Mouse (Mus musculus) limb, embryonic 11.5 days (tissue): ENCODE results near the gene Gfer. TPM values are rescaled to one million over a fixed set of nuclear protein-coding genes. Genes with fewer than 3 reads are reported as not detected.

Experiments
- ATAC-seq: fragments of 200-750 bp; cut with Nextera tagmentation; 2 replicates; pipeline ENCODE4 v1.8.0; 2017; ENCODE audit warnings: low read depth; ENCODE audit not compliant: insufficient number of reproducible peaks, low FRiP score, low TSS enrichment
- DNase-seq: peaks from one replicate; pipeline ENCODE4 v3.0.0-alpha.2; 2015; ENCODE audit warnings: low spot score
- H3K27ac ChIP-seq: fragments of 300-500 bp; sonication (generic); replicated peaks from 2 replicates; pipeline ENCODE4 v1.5.1; 2014; ENCODE audit warnings: low read depth, mild to moderate bottlenecking, low read length
- H3K27me3 ChIP-seq: fragments of 300-500 bp; sonication (generic); 2 replicates; pipeline ENCODE4 v1.6.1; 2014; ENCODE audit warnings: mild to moderate bottlenecking, low read length, mixed read lengths; ENCODE audit not compliant: control insufficient read depth, insufficient read depth
- H3K36me3 ChIP-seq: fragments of 300-500 bp; sonication (generic); 2 replicates; pipeline ENCODE4 v1.6.1; 2014; ENCODE audit warnings: mild to moderate bottlenecking, low read length, moderate library complexity, mixed read lengths; ENCODE audit not compliant: control insufficient read depth, insufficient read depth
- H3K4me1 ChIP-seq: fragments of 300-500 bp; sonication (generic); 2 replicates; pipeline ENCODE4 v1.6.1; 2014; ENCODE audit warnings: low read length, mixed read lengths; ENCODE audit not compliant: control insufficient read depth, insufficient read depth
- H3K4me2 ChIP-seq: fragments of 300-500 bp; sonication (generic); 2 replicates; pipeline ENCODE4 v1.6.1; 2014; ENCODE audit warnings: low read depth, mild to moderate bottlenecking, moderate library complexity; ENCODE audit not compliant: severe bottlenecking
- H3K4me3 ChIP-seq: fragments of 300-500 bp; sonication (generic); 2 replicates; pipeline ENCODE4 v1.5.1; 2014; ENCODE audit warnings: low read depth, low read length
- H3K9ac ChIP-seq: fragments of 300-500 bp; sonication (generic); 2 replicates; pipeline ENCODE4 v1.6.1; 2014; ENCODE audit warnings: mild to moderate bottlenecking, low read length
- H3K9me3 ChIP-seq: fragments of 300-500 bp; sonication (generic); 2 replicates; pipeline ENCODE4 v1.6.1; 2016; ENCODE audit warnings: low read length; ENCODE audit not compliant: control insufficient read depth
- WGBS: fragments of 180-500 bp; shearing (Covaris S2); extraction: QIAGEN DNeasy Blood & Tissue Kit; methylation state at CpG from one replicate; pipeline ENCODE4 v1.1.7; 2014; 5-methylcytosine and 5-hydroxymethylcytosine counted together
- polyA plus RNA-seq: library from polyadenylated mRNA; unstranded; fragments of >200 nt; fragmentation: Nextera tagmentation; extraction: Ambion mirVana; gene quantifications from 2 replicates; pipeline ENCODE4 v1.2.1, GENCODE M21; 2014

Gene Gfer
- polyA plus RNA-seq, 1 experiment from 2014 or later, result 53.0 TPM

DNA sequence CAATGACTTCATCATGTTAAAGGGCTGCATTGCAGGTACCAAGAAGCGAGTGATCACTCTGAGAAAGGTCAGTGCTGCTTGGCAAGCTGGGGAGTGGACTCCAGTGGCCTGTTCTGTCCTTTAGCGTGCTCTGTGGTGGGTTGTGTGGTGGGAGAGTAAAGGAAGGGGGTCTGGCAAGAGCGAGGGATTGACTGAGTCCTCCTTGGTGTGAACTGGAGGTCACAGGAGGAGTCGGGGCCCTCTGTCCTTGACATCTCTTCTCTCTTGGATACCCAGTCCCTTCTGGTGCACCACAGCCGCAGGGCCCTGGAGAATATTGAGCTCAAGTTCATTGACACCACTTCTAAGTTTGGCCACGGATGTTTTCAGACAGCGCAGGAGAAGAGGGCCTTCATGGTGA lies 39.5 kb upstream of the Gfer start:
- Histone ChIP-seq H3K4me2 (no peak overlapping the region; the same call in 1 of the 2 replicates), H3K9ac (no peak overlapping the region), H3K9me3 (no peaks in the 10 kb centered on the region), H3K27ac (no peak overlapping the region), H3K27me3 (no peaks in the 10 kb centered on the region), H3K4me3 (no peak overlapping the region; the same call in 1 of the 2 replicates), H3K4me1 (peaks cover 9% of the 10 kb centered on the region; the same call in 1 of the 2 replicates), H3K36me3 (no peaks in the 10 kb centered on the region; the same call in 1 of the 2 replicates)
- 86% methylated on average over 7 of the region's 7 CpGs for WGBS
- ATAC-seq (no peak), DNase-seq (no peak)

DNA sequence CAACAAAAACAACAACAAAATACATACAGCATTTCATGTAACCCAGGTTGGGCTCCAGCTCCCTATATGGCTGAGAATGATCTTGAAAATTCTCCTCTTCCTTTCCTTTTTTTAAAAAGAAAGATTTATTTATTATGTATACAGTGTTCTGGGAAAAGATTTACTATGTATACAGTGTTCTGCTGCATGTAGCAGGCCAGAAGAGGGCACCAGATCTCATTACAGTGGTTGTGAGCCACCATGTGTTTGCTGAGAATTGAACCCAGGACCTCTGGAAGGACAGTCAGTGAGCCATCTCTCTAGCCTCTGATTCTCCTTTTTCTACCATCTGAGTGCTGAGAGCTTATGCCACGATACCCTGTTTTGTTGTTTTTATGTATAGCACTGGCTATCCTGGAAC lies 38.6 kb upstream of the Gfer start:
- ATAC-seq (no peak), DNase-seq (no peak)
- no peak overlapping the region for H3K9ac ChIP-seq
- no peak overlapping the region for H3K4me2 ChIP-seq
- H3K9me3 ChIP-seq, result no peaks in the 10 kb centered on the region
- no peaks in the 10 kb centered on the region for H3K36me3 ChIP-seq
- peaks cover 9% of the 10 kb centered on the region; the same call in 1 of the 2 replicates for H3K4me1 ChIP-seq
- 90% methylated on average over 1 of the region's 1 CpGs for WGBS
- H3K27ac ChIP-seq, result no peak overlapping the region
- no peaks in the 10 kb centered on the region for H3K27me3 ChIP-seq
- no peak overlapping the region for H3K4me3 ChIP-seq

DNA sequence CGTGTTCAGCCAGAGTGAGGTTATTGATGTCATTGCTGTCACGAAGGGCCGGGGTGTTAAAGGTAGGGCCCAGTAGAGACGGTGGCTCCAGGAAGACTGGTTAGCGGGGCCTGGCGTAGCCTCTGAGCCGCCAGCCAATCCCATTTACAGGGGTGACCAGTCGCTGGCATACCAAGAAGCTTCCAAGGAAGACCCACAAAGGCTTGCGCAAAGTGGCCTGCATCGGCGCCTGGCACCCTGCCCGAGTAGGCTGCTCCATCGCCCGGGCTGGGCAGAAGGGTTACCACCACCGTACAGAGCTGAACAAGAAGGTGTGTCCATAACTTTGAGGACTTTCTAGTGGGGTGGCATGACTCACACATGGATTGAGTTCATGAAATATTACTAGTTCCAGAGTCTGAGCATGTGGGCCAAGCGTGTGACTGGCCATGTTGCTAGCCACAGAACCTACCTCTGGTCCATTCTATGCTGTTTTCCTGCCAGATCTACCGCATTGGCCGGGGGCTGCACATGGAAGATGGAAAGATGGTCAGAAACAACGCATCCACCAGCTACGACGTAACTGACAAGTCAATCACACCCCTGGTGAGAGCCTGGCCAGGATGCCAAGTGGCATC lies 37.6 kb upstream of the Gfer start:
- no peaks in the 10 kb centered on the region for H3K27me3 ChIP-seq
- peaks cover 9% of the 10 kb centered on the region; the same call in 1 of the 2 replicates for H3K4me1 ChIP-seq
- no peak overlapping the region for H3K27ac ChIP-seq
- H3K36me3 ChIP-seq, result no peaks in the 10 kb centered on the region
- DNase-seq, result no peak
- H3K9ac ChIP-seq, result no peak overlapping the region
- no peak for ATAC-seq
- 88% methylated on average over 21 of the region's 21 CpGs for WGBS
- no peak overlapping the region for H3K4me3 ChIP-seq
- H3K9me3 ChIP-seq, result no peaks in the 10 kb centered on the region
- H3K4me2 ChIP-seq, result no peak overlapping the region

DNA sequence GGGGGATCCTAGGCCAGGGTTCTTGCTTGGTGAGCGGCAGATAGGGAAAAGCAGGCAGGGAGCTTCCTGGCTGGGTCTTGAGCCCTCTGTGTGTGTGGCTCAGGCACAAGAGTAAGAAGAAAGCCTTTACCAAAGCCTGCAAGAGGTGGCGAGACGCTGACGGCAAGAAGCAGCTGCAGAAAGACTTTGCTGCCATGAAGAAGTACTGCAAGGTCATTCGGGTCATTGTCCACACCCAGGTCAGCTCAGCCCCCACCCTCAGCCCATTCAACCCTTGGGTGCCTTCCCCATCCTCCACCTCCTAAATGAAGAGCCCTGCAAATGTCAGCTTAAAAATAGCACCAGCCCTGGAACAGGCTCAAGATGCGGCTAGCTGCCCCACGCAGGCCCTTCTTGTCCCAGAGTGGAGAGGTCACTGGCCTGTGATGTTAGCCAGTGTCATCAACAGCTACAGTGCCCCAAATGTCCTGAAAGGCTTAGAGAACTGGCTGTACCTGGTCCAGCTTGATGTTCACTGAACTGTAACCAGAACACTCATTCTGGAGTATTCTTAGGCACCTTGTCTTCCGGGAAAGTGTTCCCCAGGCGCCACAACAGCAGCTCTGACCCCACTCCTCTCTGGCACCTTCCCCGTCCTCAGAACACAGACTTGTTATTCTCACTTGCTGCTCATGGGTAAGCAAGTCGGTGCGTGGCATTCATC lies 36.4 kb upstream of the Gfer start:
- Histone ChIP-seq H3K4me2 (no peak overlapping the region), H3K36me3 (no peaks in the 10 kb centered on the region), H3K9me3 (no peaks in the 10 kb centered on the region), H3K27ac (no peak overlapping the region), H3K4me3 (no peak overlapping the region), H3K9ac (no peak overlapping the region), H3K4me1 (peaks cover 9% of the 10 kb centered on the region; the same call in 1 of the 2 replicates), H3K27me3 (no peaks in the 10 kb centered on the region)
- WGBS, result 81% methylated on average over 12 of the region's 12 CpGs
- ATAC-seq (no peak), DNase-seq (no peak)

DNA sequence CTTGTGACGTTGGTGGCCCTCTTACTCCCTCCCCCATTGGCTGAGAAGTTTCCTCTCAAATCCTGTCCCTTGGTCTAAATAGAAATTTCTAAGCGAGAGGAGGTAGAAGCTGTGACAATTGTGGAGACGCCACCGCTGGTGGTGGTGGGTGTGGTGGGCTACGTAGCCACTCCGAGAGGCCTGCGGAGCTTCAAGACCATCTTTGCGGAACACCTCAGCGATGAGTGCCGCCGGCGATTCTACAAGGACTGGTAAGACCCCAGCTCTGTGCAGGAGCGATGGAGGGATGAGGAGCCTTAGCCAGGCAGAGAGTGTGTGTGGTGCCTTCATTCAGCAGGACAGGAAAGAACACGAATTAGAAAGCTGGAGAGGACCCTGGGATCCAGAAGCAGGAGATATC lies 34.8 kb upstream of the Gfer start:
- 83% methylated on average over 14 of the region's 14 CpGs for WGBS
- H3K9me3 ChIP-seq, result no peaks in the 10 kb centered on the region
- 0 out of 2 replicates have a peak, but pooled peaks cover under 1% of the 10 kb centered on the region for H3K4me1 ChIP-seq
- H3K27me3 ChIP-seq, result no peaks in the 10 kb centered on the region
- DNase-seq (no peak), ATAC-seq (no peak)
- no peak overlapping the region for H3K4me2 ChIP-seq
- H3K36me3 ChIP-seq, result no peaks in the 10 kb centered on the region
- H3K4me3 ChIP-seq, result no peak overlapping the region
- H3K27ac ChIP-seq, result no peak overlapping the region
- H3K9ac ChIP-seq, result no peak overlapping the region

DNA sequence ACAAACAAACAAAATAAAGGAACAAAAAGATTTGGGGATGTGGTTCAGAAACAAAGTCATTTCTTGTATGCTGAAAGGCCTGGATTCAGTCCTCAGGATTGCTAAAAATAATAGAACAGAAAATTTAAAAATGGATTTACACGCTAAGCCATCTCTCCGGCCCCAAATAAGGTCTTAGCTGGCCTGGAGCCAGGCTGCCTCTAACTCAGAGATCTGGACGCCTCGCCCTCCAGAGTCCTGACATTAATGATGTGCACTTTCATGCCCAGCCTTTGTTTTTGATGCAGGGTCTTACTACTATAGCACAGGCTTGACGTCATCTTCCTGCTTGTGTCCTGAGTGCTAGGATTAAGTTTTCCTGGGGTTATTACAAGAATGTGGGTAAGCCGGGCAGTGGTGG lies 33.1 kb upstream of the Gfer start:
- Histone ChIP-seq H3K27ac (no peak overlapping the region), H3K4me3 (no peak overlapping the region), H3K27me3 (no peaks in the 10 kb centered on the region), H3K4me2 (no peak overlapping the region), H3K9me3 (no peaks in the 10 kb centered on the region), H3K36me3 (no peaks in the 10 kb centered on the region), H3K4me1 (no peaks in the 10 kb centered on the region), H3K9ac (no peak overlapping the region)
- WGBS, result 88% methylated on average over 6 of the region's 6 CpGs
- no peak for DNase-seq
- no peak for ATAC-seq

DNA sequence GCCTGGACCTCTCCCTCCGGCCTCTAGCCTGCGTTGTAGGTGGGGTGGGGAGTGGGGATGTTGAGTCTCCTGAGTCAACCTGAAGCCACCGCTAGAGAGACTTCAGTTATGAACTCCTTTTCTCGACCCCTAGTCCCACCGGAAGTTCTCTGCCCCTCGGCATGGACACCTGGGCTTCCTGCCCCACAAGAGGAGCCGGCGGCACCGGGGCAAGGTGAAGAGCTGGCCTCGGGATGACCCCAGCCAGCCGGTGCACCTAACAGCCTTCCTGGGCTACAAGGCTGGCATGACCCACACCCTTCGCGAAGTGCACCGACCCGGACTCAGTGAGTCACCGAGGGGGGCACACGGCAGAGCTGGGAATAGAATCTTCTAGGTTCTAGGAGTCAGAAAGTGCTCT lies 32.2 kb upstream of the Gfer start:
- Histone ChIP-seq H3K27ac (no peak overlapping the region), H3K4me3 (no peak overlapping the region), H3K36me3 (no peaks in the 10 kb centered on the region), H3K27me3 (no peaks in the 10 kb centered on the region), H3K9me3 (no peaks in the 10 kb centered on the region), H3K4me1 (0 out of 2 replicates have a peak, but pooled peaks cover 2% of the 10 kb centered on the region), H3K4me2 (no peak overlapping the region), H3K9ac (peak overlapping the region; percentile 14; the same call in 1 of the 2 replicates)
- DNase-seq (no peak), ATAC-seq (no peak)
- 73% methylated on average over 17 of the region's 17 CpGs for WGBS

DNA sequence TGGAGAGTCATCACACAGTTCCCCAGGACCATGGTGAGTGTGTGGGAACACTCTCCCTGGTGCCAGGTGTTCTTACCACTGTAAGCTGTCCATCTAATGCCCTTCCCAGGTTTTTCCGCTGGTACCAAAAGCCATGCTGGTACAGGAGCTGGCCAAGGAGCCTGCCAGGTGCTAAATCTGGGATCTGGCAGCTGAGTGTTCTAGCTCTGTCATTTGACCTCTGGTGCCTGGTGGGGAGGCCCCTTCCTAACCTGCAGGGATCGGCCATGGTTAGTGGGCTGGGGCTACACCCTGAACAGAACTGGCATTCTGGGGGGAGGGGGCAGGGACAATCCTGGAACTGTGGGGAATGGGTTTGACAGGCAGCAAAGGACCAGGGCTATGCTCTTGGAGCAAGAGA lies 31.7 kb upstream of the Gfer start, which contains the start of gene Rpl3l:
Rpl3l (plus strand) TSS at position 203 of the 400 bp plus-strand sequence.
- H3K9ac ChIP-seq, result peak within 1 kb of the TSS; percentile 14; the same call in 1 of the 2 replicates
- no peak within 1 kb of the TSS for H3K4me3 ChIP-seq
- DNase-seq (no peak), ATAC-seq (no peak)
- H3K4me2 ChIP-seq, result no peak within 1 kb of the TSS
- H3K27ac ChIP-seq, result no peak within 1 kb of the TSS
- 0 out of 2 replicates have a peak, but pooled peaks cover 6% of the 10 kb centered on the region for H3K4me1 ChIP-seq
- H3K9me3 ChIP-seq, result no peaks in the 10 kb centered on the region
- no peaks in the 10 kb centered on the region for H3K36me3 ChIP-seq
- WGBS, result 62% methylated on average over 2 of the region's 2 CpGs
- no peaks in the 10 kb centered on the region for H3K27me3 ChIP-seq
